Mouse (Mus musculus) ES-E14 (cell line): ENCODE data around the gene Zfp273.

Experiments
- HCFC1 ChIP-seq: IDR thresholded peaks from 2 replicates; pipeline ENCODE4 v1.6.1; 2012; ENCODE audit warnings: low read length, inconsistent platforms, borderline replicate concordance; ENCODE audit not compliant: insufficient read depth
- MAFK ChIP-seq: IDR thresholded peaks from 2 replicates; pipeline ENCODE4 v1.6.1; 2014; ENCODE audit warnings: mild to moderate bottlenecking, low read depth, low read length, inconsistent platforms; ENCODE audit not compliant: insufficient read depth
- ZC3H11A ChIP-seq: IDR thresholded peaks from 2 replicates; pipeline ENCODE4 v1.6.1; 2012; ENCODE audit warnings: low read depth, mild to moderate bottlenecking, inconsistent platforms, low read length, borderline replicate concordance
- ZNF384 ChIP-seq: IDR thresholded peaks from 2 replicates; pipeline ENCODE4 v1.6.1; 2012; ENCODE audit warnings: low read depth, low read length, inconsistent platforms

- TF ChIP-seq MAFK, result no peak
- TF ChIP-seq HCFC1, result peak; percentile 89
- TF ChIP-seq ZC3H11A, result no peak
- no peak for TF ChIP-seq ZNF384
These were observed at the start of gene Zfp273 for GRCm38 (mm10) chr13:67813710-67814660.
